Mouse (Mus musculus): ENCODE results near the gene Ccnl1. TPM values are rescaled to one million over a fixed set of nuclear protein-coding genes. Genes with fewer than 3 reads are reported as not detected.

Ccnl1 gene
- 10 to 100 TPM; 52.5 to 57.8 TPM for total RNA-seq (2021)
- long read RNA-seq, transcript Ccnl1-201 (11 exons, 2,169 nt): major isoform, 12 of 39 reads
- long read RNA-seq, partial matches to known transcripts: 2 of 39 reads
- long read RNA-seq, other reads (novel, unspliced or antisense): 19 of 39 reads

DNA sequence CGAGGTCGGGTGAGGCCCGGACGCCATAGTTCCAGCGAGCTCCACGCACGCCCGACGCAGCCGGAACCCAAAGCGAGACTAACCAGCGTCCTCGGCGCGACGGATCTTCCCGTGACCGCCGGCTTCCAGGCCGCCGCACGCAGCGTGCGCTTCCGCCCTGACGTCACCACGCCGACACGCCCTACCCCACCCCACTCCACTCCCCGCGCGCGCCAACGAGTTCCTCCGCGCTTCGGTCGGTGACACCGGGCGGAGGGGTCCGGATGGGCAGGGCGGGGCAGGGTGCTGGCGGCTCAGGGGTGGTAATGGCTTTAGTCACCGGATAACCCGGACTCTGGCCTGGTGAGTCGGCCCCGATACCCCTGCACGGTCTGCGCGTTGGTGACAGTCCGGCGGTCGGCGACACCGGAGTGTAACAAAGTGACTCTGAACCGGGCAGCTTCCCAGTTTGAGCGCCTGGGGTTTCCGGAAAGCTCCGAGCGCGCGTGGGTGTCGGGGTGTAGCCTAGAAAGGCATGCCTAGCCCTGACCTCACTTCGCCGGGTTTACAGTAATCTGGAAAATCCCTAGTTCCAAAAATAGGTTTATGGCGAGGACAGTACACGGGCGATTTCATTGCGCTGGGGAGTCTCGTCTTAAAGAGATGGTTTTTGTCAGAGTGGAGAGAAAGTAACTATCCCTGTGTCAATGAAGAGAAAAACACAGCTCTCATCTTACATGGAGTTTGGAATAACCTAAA, at the start of gene Ccnl1:
TSS of gene Ccnl1 (minus strand) at position 148 of the 738 bp plus-strand sequence.
- DNase-seq (ENCODE audit: low spot score in 2 of 2): peak; percentile 93 to 97

DNA sequence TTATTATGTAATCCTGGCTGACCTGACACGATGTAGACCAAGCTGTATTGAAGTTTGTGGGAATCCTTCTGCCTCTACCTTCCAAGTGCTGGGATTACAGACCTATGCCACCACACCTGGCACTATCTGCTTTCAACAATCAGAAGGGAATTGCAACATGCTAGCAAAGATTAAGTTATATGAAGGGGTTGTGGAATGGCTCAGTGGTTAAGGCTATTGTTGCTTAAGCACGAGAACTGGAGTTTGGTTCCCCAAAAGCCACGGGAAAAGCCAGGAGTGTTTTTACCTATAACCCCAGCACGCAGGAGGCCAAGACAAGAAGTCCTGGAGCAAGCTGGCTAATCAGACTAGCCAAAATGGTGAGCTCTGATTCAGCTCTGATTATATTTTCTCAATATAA, 46.9 kb upstream of the Ccnl1 start:
- DNase-seq (ENCODE audit: low spot score in 2 of 2): no peak

DNA sequence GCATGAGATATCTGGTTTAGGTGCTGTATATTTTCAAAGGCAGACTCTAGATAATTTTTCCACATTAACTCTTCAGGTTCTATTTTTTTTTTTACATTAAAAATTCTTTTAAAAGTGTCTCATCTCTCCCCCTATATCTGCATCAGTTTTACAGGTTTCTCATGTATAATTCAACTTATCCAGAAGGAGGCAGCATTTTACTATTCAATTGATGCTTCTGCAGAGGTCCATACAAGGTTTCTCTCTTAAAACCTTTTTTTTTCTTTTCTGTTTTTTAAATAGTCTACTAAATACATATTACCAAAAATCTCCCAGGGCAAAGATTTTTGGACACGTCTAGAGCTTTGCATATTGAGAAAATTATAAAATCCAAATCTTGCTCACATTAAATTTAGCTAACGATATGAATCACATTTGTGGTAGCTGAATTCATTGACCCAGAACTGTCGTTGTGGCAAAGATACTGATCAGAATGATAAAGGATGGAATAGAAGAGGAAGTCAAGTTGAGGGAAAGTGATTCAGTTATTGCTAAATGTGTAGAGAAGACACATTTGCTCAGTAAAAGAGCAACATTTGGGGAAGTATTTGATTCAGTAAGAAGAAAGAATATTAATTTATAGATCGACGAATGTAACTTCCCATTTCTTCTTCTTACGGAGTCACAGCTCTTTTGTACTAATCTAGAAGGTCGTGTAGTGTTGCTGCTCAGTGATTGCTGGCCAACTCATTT, 46.3 kb upstream of the Ccnl1 start:
- no peak for DNase-seq (ENCODE audit: low spot score in 2 of 2)

DNA sequence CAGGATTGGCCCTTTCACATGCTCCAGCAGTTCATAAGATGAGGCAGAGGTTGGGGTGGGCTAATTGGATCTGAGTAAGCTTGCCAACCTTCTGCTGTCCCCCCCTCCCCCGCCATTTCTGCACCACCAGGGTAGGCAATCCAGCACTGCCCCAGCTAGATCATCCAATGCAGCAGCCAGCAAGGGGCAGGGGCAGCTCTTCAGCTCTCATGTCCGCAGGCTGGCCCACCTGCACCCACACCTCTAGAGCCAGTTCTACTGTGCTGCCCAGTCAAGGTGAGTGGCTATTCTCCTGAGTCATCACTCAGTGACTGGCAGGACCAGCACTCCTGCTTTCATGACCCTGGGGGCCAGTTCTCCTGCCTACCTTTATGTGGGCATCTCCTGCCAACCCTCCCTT, 42.4 kb upstream of the Ccnl1 start:
- DNase-seq (ENCODE audit: low spot score in 2 of 2): no peak

DNA sequence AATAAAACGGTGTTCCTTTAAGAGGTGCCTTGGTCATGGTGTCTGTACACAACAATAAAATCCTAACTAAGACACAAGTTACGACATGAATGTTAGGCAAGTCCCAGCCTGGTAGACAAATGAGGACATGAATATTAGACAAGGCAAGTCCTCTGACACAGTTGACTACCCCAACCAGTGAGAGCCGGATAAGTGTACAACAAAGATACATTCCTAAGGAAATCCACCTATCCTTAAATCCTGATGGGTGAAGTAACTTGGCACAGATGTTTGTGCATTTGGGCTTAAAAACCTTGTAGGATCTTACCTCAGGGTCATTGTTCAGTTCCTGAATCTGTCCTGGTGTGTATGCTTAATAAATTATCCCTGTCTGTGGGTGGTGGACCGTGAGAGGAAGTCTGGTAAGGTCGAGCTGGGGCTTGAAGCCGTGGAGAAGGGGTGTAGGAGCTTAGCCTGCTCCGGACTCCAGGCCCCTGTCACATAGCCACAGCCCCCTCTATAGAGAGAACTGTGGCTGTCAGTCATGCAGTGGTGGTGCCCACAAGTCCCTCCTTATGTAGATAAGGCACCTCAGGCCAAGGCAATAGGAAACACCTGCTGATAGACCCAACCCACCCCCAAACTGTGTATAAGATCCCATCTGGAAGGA, 39.4 kb upstream of the Ccnl1 start:
- DNase-seq (ENCODE audit: low spot score in 2 of 2): no peak

DNA sequence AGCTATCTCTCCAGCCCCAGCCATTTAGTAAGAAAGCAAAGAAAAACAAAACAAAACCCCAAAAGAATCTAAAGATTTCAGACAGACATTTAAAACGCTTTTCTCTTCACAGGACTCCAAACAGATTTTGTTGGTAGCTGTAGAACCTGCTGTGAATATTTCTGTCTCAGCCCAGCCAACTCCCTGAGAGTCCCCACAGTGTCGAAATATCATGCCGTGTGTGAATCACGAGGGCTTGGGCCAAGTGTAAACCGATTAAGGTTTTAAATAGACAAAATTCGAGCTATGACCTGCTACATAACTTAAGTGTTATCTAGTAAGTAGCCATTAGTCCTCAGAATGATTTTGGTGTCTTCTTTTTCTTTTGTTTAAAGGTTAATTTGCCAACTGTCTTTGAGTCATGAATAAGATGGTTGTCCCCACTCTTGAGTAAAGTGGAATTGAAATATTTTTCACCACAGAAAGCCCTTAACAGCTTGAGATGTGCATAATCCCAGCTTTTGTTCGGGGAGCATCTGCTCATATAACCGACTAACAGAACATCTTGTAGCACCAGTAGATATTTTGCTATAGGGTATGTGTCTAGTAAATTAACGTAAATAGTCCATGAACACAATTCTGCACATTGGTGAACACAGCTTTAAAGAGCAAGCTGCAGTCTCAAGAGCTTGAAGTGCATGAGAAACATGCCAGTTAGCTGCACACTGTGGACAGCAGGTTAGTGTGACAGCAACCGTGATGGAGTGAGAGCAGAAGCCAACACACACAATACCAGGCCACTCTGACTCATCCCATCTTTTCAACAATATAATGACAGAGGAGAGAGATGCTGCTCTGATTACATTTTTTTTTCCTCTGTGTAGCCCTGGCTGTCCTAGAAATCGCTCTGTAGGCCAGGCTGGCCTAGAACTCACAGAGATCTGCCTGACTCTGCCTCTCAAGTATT, 34.6 kb upstream of the Ccnl1 start:
- peak in 1 of 2 experiments; percentile 65 for DNase-seq (ENCODE audit: low spot score in 2 of 2)

DNA sequence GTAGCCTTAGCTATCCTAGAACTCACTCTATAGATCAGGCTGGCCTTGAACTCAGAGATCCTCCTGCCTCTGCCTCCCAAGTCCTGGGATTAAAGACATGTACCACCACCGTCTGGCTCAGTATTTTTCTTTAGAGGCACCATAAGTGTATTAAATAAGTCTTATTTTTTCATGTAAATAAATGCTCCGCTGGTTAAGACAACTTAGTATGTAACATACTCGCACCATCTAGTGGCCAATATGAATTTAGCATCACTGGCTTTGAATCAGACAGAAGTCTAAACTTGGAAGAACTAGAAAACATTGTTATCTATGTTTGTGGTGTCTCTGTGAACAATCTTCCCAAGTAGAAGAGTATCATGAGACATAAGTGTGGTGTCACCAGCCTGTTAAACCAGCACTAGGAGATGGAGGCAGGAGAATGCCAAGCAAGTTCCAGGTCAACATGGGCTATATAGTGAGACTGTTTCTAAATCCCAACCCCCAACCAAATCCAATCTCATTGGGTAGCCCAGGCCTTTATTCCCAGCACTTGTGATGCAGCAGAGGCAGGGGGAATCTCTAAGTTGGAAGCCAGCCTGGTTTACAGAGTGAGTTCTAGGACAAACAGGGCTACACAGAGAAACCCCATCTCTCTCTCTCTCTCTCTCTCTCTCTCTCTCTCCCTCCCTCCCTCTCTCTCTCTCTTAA, 33.1 kb upstream of the Ccnl1 start:
- peak in 1 of 2 experiments; percentile 81 for DNase-seq (ENCODE audit: low spot score in 2 of 2)

DNA sequence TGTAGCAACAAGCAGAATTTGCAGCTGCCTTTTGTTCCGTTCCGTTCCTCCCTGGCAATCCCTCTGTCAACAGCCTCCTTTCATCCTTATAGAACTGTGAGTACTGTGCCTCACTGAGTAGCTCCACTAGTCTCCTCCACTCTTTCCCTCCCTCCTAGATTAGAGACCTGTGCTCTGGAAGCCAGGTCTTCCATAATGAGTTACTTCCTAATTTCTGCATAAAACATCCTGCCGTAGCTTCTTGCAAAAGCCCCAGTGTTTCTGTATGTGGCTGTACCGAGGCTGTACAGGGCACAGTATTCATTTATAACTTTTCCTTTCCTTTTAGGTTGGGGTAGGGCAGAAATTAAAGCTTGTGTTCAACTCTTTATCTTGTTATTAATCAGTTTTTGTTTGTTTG, 32.5 kb upstream of the Ccnl1 start:
- no peak for DNase-seq (ENCODE audit: low spot score in 2 of 2)

DNA sequence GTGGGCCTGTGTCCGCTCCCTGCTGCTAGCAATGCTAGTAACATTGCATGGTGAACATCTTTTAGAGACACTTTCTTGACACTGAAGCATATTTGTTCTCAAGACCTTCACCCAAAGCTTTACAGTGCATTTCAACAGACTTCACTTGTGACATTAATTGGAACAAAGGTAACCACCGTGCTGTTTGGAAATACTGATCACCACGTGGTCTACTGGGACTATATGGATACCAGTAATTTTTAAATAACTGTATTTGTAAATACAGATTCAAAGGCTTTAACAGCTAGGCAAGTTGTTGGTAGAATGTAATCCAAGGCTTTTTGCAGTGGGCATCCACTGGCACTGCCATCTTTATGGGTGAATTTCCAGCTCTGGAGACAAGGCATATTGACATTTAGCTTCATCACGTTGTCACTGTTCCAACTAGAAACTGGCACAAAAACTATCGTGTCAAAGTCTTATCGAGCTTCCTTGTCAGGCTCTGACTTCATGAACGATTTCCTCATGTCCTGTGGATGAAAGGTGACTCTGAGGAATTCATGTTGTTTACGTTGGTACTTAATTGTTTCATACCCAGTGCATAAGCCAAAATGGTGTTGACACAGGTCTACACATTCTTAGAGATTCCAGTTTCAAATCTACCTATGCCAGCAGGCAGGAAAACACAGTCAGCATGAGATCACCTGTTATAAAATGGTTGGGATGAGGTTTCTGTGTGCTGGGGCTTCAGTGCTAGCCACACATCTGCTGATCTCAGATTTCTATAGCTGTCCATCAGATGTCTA, 30.9 kb upstream of the Ccnl1 start:
- no peak for DNase-seq (ENCODE audit: low spot score in 2 of 2)

DNA sequence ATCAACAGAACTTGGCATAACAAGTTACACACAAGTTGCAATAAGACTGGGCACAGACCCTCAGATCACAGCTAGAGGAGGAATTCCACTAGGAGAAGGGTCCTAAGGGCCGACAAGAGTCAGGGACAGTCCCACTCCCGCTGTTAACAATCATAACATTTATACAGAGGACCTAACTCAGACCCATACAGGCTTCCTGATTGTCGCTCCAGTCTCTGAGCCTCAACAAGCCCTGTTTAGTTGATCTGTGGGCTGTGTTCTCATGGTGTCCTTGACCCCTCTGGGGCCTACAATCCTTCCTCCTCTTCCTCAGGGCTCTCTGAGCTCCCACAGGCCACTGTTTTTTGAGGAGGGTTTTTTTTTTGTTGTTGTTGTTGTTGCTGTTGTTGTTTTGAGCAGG, 18.2 kb upstream of the Ccnl1 start:
- no peak for DNase-seq (ENCODE audit: low spot score in 2 of 2)

DNA sequence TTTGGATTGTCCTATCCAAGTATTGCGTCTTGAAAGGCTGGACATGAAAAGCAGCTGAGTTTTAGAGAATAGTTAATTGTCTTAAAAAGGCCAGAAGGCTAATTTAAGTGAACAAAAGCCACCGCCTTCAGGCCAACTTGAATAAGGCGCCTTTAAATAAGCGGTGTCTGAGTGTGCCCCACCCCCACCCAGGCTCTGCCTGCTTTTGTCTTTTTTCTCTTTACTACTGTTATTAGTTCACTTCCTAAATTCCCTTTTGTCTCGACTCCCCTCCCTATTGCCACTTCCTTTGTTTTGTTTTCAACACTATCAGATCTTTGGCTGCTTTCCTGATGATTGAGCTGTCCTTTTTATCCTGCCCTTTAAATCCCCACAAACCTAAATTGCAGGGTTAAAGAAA, 17.3 kb upstream of the Ccnl1 start:
- DNase-seq (ENCODE audit: low spot score in 2 of 2): peak in 1 of 2 experiments; percentile 48

DNA sequence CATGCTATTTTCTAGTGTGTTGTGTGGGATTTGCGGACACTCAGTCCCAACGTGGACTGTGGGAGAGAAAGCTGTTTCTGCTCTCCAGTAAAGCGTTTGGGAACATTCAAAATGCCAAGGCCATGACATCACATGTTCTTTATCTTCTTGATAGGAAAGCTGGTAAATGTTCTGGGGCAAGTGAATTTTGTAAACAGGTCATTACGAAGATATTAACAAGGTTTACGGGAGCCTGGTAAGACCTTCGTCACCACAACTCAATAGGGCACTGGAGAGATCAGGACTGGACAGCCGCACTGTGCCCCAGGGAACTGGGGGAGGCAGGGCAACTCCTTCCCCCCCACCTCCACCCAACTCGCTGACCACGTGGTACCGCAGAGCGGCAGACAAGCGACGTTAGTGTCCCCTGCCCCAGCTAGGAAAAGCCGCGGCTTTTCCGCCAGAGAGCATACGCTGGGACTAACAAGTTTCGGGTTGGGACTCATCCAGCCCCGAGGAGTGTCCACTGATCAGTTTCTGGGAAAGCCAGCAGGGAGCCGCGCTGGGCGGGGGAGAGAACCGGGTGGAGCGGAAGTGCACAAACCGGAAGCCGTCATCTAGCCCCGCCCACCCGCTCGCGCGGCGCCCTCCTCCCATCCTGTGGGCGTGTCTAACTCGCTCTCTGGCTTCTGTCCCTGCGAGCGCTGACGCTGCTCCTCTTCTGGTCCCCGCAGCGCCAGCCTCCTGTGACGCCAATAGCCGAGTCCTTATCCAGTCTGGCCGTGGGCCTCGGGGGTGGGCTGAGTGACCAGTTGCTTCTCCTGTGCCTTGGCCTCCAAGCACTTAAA, 16.4 kb upstream of the Ccnl1 start:
- DNase-seq (ENCODE audit: low spot score in 2 of 2): peak; percentile 97 to 99

DNA sequence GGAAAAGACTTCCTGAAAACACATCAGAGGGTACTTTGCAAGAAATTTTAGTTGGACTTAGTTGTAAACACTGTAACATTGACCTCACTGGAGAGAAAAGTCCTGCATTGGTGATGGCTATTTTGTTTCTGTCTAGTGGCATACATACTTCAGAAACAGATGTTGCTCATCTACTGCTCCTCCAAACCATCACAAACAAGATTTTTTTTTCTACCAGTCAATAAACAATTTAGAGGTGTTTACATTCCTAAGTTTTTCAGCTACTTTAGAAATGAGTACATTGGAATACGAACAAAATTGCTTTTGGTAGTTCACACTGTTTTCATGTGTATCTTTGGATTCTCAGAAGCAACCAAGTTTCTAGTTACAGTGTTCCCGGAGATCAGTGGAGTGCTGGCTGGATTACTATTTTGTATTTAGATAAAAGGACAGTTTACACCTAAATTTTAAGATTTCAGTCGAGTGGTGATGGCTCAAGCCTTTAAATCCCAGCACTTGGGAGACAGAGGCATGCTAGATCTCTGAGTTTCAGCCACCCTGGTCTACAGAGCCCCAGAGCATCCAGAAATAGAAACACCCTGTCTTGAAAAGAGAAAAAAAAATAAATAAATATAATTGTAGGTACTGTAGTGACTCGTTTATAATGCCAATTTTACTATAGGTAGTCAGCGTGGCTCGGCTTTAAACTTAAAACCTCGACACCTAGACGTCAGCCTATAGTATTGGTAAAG, 15.6 kb upstream of the Ccnl1 start:
- no peak for DNase-seq (ENCODE audit: low spot score in 2 of 2)

DNA sequence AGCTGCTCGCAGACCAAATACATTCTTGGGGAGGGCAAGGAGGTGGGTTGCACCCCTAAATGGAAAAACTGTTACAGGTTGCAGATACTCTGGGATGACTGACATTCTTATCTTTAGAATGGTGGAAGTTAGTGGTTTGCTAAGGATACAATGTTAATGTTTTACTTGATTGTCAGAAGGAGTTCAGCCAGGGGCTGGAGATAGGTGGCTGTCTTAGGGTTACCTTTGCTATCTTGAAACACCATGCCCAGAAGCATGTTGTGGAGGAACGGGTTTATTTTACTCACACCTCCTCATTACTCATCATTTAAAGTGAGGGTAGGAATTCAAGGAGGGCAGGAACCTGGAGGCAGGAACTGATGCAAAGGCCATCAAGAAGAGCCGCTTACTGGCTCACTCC, 11.1 kb upstream of the Ccnl1 start:
- no peak for DNase-seq (ENCODE audit: low spot score in 2 of 2)

DNA sequence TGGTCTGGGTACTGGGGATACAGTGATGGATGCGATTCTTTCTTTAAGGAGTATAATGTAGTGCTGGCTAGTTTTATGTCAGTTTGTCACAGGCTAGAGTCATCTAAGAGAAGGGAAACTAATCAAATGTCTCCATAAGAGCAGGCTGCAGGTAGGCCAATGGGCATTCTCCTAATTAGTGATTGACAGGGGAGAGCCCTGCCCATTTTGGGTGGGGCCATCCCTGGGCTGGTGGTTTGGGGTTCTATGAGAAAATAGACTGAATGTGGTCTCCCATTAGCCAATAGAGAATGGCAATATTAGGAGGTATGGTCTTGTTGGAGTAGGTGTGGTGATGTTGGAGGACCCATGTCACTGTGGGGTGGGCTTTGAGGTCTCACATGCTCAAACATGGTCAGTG, 8.3 kb upstream of the Ccnl1 start:
- DNase-seq (ENCODE audit: low spot score in 2 of 2): no peak

DNA sequence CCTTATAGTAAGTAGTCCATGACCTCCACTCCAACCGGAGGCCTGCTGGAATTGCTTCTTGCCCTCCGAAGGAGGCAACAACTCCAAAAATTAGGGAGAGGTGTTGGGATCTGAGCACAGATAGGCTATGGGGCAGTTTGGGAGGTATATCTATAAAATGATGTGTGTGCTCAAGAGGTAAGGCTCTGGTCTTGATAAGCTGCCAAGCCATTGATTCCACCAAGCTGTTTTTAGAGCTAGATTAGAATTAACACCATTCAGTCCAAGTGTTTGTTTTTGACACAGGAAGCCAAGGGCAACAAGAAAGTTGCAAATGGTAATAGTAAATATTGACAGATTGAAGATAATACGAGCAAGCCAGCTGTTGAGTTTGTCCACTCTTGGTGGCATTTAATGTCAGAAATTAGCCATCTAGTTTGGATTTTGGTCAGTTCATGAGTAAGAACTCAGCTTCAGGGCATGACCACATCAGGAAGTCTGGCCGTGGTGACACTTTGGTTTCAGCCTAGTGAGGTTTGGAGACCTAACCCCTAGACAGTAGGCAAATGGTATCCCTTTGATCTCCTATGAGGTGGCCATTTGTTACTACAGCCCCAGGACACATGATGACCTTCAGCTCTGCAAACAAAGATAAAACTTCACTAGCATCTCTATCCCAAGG, 4.4 kb upstream of the Ccnl1 start:
- no peak for DNase-seq (ENCODE audit: low spot score in 2 of 2)

DNA sequence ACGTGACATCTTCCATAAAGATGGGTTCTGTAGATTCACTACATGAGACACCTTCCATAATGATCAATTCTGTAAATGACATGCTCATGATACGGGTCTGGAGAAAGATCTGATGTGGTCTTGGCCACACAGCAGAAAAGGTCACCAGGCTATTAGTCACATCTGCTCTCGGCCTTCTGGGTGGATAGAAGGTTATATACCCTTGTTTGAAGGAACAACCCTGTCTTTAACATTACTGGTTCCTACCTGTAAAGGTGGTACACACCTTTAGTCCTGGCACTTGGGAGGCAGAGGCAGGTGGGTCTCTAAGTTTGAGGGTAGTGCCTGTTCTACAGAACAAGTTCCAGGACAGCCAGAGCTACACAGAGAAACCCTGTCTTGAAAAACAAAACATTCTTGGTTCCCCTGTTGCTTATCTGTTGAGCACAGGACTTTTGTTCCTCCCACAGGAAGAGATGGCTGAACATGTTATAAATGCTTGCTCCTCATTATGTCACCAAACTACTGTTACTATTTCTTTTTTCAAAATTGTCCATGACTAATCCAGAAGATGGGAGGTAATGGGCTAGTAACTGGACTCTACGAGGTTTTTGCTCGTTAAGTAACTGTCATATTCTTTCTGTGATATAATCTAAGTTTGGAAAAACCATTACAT, 2.4 kb upstream of the Ccnl1 start:
- no peak for DNase-seq (ENCODE audit: low spot score in 2 of 2)

Measured in layer of hippocampus, adult 18-20 months (tissue).